Mouse (Mus musculus): ENCODE measurements around the gene Psmd14. TPM values are rescaled to one million over a fixed set of nuclear protein-coding genes. Genes with fewer than 3 reads are reported as not detected.

Psmd14 gene
- total RNA-seq, 2 experiments from 2014 or later = 55.0 to 58.9 TPM

DNA sequence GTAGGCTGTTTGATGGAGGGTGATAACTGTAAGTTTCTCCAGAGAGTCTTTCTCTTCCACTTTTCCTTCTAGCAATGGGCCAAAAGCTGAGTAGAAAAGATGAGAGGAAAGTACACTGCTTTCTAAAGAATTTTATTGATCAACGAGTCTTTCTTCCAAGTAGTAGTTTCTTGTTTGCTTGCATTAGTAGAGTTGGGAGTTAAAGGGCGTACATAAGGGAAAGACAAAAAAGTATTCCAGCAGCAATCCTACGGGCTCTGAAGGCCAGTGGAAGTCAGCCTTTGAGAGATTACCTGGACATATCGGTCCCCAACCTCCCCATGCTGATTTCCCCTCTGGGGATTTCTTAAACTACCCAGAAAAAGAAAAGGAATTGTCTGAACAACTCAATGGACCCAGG, 99.3 kb downstream of the Psmd14 start:
- DNase-seq (ENCODE audit: low spot score) = no peak
- intact Hi-C loops (cut with DNase I) = no loop called here

DNA sequence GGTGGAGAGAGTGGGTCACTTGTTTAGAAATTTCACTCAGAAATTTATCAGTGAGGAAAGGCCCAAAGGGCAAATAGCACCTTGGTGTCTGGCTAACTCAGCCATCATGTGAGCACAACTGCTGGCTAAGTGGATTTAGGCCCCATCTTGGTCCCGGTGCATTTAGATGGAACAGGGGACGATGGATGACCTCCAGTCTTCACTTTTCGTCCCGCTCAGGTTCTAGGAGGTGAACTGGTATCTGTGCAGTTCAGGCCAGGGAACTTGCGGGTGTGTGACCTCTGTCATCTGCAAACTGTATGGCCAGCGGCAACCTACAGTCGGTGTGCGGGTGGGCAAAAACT, 99.6 kb downstream of the Psmd14 start:
- intact Hi-C loops (cut with DNase I) = no loop called here
- no peak for DNase-seq (ENCODE audit: low spot score)

DNA sequence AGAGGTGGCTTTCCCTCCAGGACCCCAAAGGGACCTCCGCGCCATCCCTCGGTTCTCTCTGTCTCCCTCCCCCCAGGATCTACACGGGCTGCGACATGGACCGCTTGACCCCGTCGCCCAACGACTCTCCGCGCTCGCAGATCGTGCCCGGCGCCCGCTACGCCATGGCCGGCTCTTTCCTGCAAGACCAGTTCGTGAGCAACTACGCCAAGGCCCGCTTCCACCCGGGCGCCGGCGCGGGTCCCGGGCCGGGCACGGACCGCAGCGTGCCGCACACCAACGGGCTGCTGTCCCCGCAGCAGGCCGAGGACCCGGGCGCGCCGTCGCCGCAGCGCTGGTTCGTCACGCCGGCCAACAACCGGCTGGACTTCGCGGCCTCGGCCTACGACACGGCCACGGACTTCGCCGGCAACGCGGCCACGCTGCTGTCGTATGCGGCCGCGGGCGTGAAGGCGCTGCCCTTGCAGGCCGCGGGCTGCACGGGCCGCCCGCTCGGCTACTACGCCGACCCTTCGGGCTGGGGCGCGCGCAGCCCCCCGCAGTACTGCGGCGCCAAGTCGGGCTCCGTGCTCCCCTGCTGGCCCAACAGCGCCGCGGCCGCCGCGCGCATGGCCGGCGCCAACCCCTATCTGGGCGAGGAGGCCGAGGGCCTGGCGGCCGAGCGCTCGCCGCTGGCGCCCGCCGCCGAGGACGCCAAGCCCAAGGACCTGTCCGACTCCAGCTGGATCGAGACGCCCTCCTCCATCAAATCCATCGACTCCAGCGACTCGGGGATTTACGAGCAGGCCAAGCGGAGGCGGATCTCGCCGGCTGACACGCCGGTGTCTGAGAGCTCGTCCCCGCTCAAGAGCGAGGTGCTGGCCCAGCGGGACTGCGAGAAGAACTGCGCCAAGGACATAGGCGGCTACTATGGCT, 100.3 kb downstream of the Psmd14 start:
- no peak for DNase-seq (ENCODE audit: low spot score)
- intact Hi-C loops (cut with DNase I) = no loop called here

DNA sequence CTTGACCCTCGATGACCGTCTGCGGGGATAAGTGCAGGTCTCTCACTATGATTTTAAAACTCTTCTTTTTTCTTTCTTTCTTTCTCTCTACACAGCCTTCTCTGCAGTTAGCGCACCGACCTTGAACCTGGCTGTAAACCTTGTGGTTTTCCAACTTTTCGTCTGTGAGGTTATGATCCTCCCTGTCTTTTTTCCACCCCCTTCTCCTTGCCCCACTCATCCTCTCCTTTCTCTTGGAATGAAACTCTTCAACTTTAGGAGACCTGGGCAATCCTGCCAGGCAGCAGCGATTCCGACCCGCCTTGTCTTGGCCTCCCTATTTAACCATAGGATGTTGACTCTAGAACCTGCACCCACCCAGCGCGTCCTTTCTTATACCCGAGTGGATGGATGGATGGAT, 101.0 kb downstream of the Psmd14 start:
- intact Hi-C loops (cut with DNase I) = no loop called here
- DNase-seq (ENCODE audit: low spot score) = no peak

DNA sequence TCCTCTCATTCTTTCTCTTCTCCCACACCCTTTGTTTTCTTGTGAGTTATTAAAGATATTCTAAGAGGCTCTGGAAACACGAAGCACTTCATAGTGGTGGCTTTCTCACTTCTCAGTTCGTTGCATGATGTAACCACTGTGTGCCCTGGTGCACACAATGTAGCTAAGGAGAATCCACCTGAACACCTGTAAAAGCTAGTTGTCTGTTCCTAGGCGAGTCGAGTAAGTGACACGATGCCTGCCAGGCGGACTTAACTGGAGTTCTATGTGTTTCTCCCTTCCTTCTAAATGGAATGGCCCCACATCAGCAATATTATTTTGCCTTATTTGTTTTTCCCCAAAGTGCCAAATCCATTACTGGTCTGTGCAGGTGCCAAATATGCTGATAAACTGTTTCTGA, 101.6 kb downstream of the Psmd14 start:
- intact Hi-C loops (cut with DNase I) = no loop called here
- no peak for DNase-seq (ENCODE audit: low spot score)

DNA sequence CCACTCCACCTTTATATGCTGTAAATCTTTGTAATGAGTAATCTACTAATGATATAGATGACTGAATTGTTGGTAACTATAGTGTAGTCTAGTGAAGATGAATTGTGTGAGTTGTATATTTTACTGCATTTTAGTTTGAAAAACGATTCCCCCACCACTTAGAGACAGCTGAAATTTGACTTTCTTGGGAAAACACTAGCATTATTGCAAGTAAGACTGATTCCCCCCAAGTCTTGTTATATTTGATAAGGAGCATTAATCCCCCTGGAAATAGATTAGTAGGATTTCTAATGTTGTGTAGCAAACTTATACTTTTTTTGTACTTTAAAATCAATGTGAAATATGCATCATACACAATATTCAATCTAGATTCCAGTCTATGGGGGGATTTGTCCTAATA, 102.0 kb downstream of the Psmd14 start:
- no peak for DNase-seq (ENCODE audit: low spot score)
- intact Hi-C loops (cut with DNase I) = no loop called here

DNA sequence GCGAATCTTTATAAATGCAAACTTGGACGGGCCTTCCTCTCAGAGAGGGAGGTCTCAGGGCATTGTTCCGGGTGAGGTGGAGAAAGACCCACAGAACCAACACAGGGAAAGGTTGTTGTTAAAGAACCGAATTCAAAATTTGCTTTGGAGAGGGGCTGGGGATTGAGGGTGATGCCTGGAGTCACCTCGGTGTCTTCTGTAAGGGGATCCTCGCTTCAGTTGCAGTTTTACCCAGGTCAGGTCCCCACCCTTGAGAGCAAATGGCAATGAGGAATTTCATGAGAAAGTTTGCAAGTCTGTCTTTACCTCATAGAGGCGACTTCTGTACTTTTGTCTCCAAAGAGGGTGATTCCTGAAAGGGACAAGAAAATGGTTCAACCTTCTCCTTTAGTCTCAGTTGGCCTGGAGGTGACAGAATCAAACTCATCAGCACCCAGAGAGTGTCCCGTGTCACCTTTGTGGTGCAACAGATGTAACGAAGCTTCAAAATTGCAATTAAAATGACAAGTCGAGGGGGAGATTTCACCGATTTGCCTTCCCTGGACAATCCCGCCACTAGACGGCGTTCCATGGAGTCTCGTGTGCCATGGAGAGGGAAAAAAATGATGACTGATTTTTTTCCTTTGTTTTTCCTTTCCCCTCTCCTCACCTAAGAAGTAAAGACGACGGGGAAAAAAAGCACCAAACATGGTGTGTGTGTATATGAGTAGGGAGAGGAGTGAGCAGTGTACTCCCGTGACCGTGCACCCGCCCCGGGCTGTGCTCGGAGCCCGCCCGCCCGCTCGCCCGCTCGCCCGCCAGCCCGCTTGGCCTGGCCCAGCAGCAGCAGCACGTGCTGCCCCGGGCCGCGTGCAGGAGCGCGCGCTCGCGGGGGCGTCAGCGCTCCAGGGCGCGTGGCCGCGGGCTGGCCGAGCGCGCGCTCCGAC, 103.3 kb downstream of the Psmd14 start:
- intact Hi-C loops (cut with DNase I) = no loop called here
- DNase-seq (ENCODE audit: low spot score) = no peak

DNA sequence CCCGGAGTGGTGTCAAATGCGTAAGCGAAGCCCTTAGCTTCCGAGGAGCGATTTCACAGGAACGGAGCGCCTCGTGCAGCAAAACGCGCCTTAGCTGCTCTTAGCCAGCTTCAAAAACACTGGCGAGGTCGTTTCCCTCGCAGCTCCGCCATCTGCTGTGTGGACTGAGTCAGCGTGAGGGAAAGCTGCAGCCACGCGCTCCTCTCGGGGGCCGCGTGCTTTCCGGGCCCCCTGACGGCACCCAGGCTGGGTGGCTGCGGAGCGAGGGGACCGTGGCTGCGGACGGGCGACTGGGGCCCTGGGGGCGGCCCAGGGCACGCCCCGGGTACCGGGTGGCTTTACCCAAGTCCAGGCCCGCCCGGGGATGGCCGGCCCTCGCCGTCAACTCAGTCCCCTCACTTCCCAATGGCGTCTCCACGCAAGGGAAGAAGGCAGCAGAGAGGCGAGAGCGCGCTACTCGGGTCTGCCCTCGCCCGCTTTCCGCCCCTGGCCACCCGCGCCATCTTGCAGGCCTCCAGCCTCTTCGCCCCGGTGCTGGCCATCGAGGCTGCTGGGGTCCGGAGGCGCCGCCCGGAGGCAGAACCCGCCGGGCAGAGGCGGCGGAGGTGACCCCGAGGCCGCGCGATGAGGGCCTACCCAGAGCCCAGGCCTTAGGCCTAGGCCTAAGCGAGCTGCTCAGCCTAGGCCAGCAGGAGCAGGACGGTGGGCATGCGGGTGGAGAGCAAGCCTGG, 104.3 kb downstream of the Psmd14 start:
- DNase-seq (ENCODE audit: low spot score) = no peak

DNA sequence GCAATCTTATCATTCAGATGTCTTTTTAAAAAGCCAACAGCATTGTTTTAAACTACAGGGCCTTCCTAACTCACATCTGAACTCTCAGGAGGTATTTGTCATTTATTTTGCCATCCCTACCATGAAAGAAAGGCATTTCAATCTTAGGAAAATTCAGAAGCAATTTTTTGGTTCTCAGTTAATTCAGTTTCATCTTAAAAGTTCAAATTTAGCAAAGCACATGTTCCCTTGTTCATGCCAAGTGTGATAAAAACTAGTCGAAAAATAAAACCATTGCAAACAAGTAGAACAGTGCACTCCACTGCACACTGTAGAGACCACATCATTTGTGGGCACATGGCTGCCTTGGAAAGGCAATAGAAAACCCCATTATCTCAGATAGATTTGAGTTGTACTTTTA, 106.7 kb downstream of the Psmd14 start:
- DNase-seq (ENCODE audit: low spot score) = no peak
- intact Hi-C loops (cut with DNase I) = no loop called here

More for the DNA sequence above, 104.3 kb downstream of the Psmd14 start:
- intact Hi-C loops (cut with DNase I) = no loop called here

DNA sequence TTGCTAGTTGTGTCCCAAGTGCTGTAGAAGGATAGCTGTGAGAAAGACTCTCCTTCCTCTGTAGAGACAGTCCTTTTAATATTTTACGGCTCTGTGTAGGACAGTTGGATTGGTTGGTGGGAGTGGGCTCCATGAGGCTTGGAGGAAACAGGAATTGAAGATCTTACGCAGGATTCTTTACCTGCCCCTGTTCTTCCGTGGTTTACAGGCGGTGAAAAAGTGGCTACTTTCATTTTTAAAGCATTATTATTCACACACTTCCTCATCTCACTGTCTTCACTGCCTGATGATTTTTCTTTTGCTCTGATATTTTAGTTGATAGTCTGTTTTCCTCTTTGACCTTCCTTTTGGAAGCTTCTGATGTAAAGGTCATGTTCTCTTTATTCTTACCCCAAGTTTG, 108.7 kb downstream of the Psmd14 start:
- DNase-seq (ENCODE audit: low spot score) = no peak
- intact Hi-C loops (cut with DNase I) = no loop called here

DNA sequence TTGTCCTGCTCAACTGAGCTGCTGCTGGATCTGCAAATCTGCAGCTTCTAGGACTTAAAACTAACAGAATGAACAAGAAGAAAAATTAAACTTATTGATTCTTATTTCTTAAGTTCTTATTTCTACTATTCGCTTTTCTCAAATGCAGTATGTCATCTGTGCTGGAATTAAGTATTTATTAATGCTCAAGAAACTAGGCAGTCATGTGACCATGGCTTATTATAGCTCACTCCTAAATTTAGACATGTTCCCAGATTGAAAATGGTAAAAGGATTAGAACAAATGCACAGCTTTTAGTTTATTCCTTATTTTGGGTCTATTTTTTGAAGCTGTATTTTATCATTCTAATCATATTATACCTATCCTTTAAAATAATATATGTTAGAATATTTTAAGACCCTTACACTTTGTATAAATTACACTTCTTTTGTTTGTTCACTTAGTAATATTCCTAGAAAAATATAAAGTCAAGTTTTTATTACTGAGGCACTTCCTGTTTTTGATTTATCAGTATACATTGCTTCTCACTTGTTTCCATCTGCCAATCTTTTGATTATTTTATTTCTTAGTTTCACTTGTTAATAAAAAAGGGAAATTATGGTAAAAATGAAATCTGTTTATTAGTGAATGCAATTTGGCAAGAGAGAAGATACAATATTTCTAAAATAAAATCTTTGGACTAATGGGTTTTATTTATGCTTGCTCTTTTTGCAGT, 112.1 kb downstream of the Psmd14 start:
- DNase-seq (ENCODE audit: low spot score) = no peak
- intact Hi-C loops (cut with DNase I) = no loop called here

DNA sequence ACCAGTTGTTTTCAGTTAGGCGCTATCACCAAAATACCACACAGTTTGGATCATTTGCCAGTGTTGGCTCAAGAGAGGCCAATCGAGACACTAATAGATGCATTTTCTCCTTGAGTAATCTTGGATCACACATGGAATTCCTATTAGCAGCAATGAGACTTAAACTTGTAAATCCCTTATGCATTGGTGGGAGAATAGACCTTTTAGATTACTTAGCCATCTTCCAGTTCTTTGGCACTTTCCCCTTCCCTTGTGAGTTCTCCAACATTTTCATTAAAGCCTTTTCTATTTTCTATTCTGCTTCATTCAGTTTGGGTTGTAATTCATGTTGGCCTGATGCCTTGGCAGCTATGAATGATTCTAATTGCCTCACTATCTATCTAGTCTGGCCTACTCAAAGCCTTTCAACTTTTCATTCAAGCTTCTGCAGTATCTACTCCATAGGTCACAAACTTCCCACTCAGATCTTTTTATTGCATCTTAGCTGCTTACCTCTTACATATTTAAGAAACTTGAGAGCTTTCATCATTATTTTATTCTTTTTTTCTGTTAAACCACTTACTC, 125.8 kb downstream of the Psmd14 start:
- DNase-seq (ENCODE audit: low spot score) = no peak
- intact Hi-C loops (cut with DNase I) = no loop called here

Small RNAs within 50 kb of the gene (microRNA-seq; reads per million reads assigned to microRNA genes)
- not detected for gene Gm22403

Other genes starting within 250 kb of the Psmd14 start
- 10 to 100 TPM; 17.6 to 20.9 TPM for gene Tank, start 133.1 kb upstream of the Psmd14 start, total RNA-seq (2021)
- not detected for gene Tbr1, start 91.2 kb downstream of the Psmd14 start, total RNA-seq (2021)